14 mouse cellular contexts compared by ENCODE assay signal in genomic region chr3:96571336-96571735, GRCm38 (mm10). TPM values are rescaled to one million over a fixed set of nuclear protein-coding genes. Genes with fewer than 3 reads are reported as not detected.
DNase-seq lines count a peak whose midpoint lies in the region; ATAC-seq and TF ChIP-seq lines count a peak whose summit lies in the region.
"Had no signal": no experiment of that assay in that cellular context is flagged by ENCODE, and none has a peak within 500 bp of the region (broad histone marks: within the 10 kb centered on the region; RNA-seq: fewer than 3 reads in every experiment).

No protein-coding gene starts in this region.

- 75% methylated on average over 2 of the region's 2 CpGs for WGBS in heart, embryonic 13.5 days
- WGBS in liver, adult 2 months = 35% methylated on average over 2 of the region's 2 CpGs
- 62% methylated on average over 2 of the region's 2 CpGs for WGBS in liver, embryonic 11.5 days
- WGBS in small intestine, adult 2 months = 38% methylated on average over 2 of the region's 2 CpGs

- peaks cover 72% of the 10 kb centered on the region for H3K4me1 ChIP-seq in heart, embryonic 13.5 days
- peaks cover 40% of the 10 kb centered on the region for H3K4me1 ChIP-seq in liver, adult 2 months (ENCODE audit: control insufficient read depth, insufficient read depth, low read length)
- peaks cover 25% of the 10 kb centered on the region for H3K4me1 ChIP-seq in liver, embryonic 11.5 days (replicated peaks; ENCODE audit: control insufficient read depth, insufficient read depth, low read length)
- H3K4me1 ChIP-seq in small intestine, adult 2 months (ENCODE audit: control insufficient read depth, insufficient read depth, insufficient read length, low read length) = peaks cover 35% of the 10 kb centered on the region

- no peak for TF ChIP-seq CTCF in liver, adult 2 months (IDR thresholded peaks at IDR 0.05; ENCODE audit: low read depth, low read length)
- TF ChIP-seq CTCF in small intestine, adult 2 months (IDR thresholded peaks at IDR 0.05; ENCODE audit: extremely low read depth, insufficient read length, insufficient replicate concordance, low read depth, low read length) = no peak

- no peak overlapping the region for H3K4me3 ChIP-seq in heart, embryonic 13.5 days
- no peak overlapping the region for H3K4me3 ChIP-seq in liver, adult 2 months (ENCODE audit: insufficient read depth, low read depth, low read length)
- no peak overlapping the region for H3K4me3 ChIP-seq in liver, embryonic 11.5 days (ENCODE audit: low read depth, low read length)
- H3K4me3 ChIP-seq in small intestine, adult 2 months (ENCODE audit: low read depth, low read length) = no peak overlapping the region

- no peaks in the 10 kb centered on the region for H3K9me3 ChIP-seq in heart, embryonic 13.5 days
- H3K9me3 ChIP-seq in liver, embryonic 11.5 days (ENCODE audit: control insufficient read depth, low read length) = no peaks in the 10 kb centered on the region

- no peaks in the 10 kb centered on the region for H3K36me3 ChIP-seq in heart, embryonic 13.5 days
- no peaks in the 10 kb centered on the region for H3K36me3 ChIP-seq in liver, adult 2 months (ENCODE audit: control insufficient read depth, insufficient read depth, low read length)
- H3K36me3 ChIP-seq in liver, embryonic 11.5 days (ENCODE audit: control insufficient read depth, insufficient read depth, low read length) = no peaks in the 10 kb centered on the region
- H3K36me3 ChIP-seq in small intestine, adult 2 months (ENCODE audit: control insufficient read depth, insufficient read depth, low read length) = no peaks in the 10 kb centered on the region

- no peak for TF ChIP-seq POLR2A in liver, adult 2 months (IDR thresholded peaks at IDR 0.05; ENCODE audit: extremely low read depth, insufficient read depth, low read length)
- no peak for TF ChIP-seq POLR2A in small intestine, adult 2 months (IDR thresholded peaks at IDR 0.05; ENCODE audit: low read depth, low read length)

- no peaks in the 10 kb centered on the region for H3K79me2 ChIP-seq in liver, adult 2 months (ENCODE audit: control insufficient read depth, insufficient read depth, low read length)

- DNase-seq in heart, postnatal 4 days = no peak
- DNase-seq in liver, adult 2 months (ENCODE audit: extremely low read depth, low read depth, low spot score) = peak; percentile 60
- DNase-seq in liver, embryonic 11.5 days (ENCODE audit: low spot score) = no peak
- DNase-seq in R1 (ENCODE audit: low read depth, low spot score) = peak; percentile 98
- DNase-seq in cerebellum, postnatal 4 days (ENCODE audit: low spot score in 2 of 2) = no peak
- DNase-seq: cerebellum, postnatal 14 days; thymus, postnatal 25 days had no signal

- no peak overlapping the region for H3K4me2 ChIP-seq in heart, embryonic 13.5 days
- no peak overlapping the region for H3K4me2 ChIP-seq in liver, embryonic 11.5 days
- H3K4me2 ChIP-seq: midbrain, embryonic 11.5 days had no signal

- no peak for ATAC-seq in heart, embryonic 13.5 days (ENCODE audit: extremely low read depth, insufficient number of reproducible peaks, low FRiP score, low TSS enrichment)
- ATAC-seq in liver, embryonic 11.5 days (replicated peaks; ENCODE audit: low FRiP score) = no peak
- ATAC-seq: forebrain, embryonic 16.5 days; hindbrain, embryonic 16.5 days had no signal

- H3K27ac ChIP-seq in heart, embryonic 13.5 days (replicated peaks) = peak overlapping the region; percentile 55
- H3K27ac ChIP-seq in liver, adult 2 months (replicated peaks; ENCODE audit: insufficient read depth, low read depth, low read length) = peak overlapping the region; percentile 53
- H3K27ac ChIP-seq in liver, embryonic 11.5 days (ENCODE audit: low read depth, low read length) = no peak overlapping the region
- H3K27ac ChIP-seq in small intestine, adult 2 months (ENCODE audit: insufficient read depth, low read depth, low read length) = peak overlapping the region; percentile 48; the same call in 1 of the 2 replicates

- H3K9ac ChIP-seq in heart, embryonic 13.5 days = no peak overlapping the region; the same call in 1 of the 2 replicates
- no peak overlapping the region for H3K9ac ChIP-seq in liver, adult 2 months (ENCODE audit: low read depth, low read length)
- no peak overlapping the region for H3K9ac ChIP-seq in liver, embryonic 11.5 days (ENCODE audit: low read depth, low read length)

- H3K27me3 ChIP-seq in heart, embryonic 13.5 days (replicated peaks) = no peaks in the 10 kb centered on the region
- H3K27me3 ChIP-seq in liver, adult 2 months (ENCODE audit: control insufficient read depth, insufficient read depth, low read length) = no peaks in the 10 kb centered on the region
- no peaks in the 10 kb centered on the region for H3K27me3 ChIP-seq in liver, embryonic 11.5 days (replicated peaks; ENCODE audit: control insufficient read depth, insufficient read depth, low read length)
- no peaks in the 10 kb centered on the region for H3K27me3 ChIP-seq in small intestine, adult 2 months (ENCODE audit: control insufficient read depth, insufficient read depth, low read length)

RNA-seq across cellular contexts. Expression of gene Gm16253, which starts 5.4 kb away (rescaled TPM):
- 1.6 and 1.7 TPM in 2 replicates for polyA plus RNA-seq in heart, embryonic 13.5 days (2015; fragmentation: Nextera tagmentation; extraction: Ambion mirVana)
- total RNA-seq in heart, postnatal 4 days (2021) = 1 to 10 TPM; 2.5 to 2.9 TPM
- total RNA-seq in liver, adult 2 months (2014; rRNA removed) = not detected in 2 replicates
- polyA plus RNA-seq in liver, adult 2 months (2012; rRNA removed) = not detected in 2 replicates
- 0.49 and 1.0 TPM in 2 replicates for polyA plus RNA-seq in liver, embryonic 11.5 days (2014; fragmentation: Nextera tagmentation; extraction: Ambion mirVana)
- not detected in 2 replicates for polyA plus RNA-seq in small intestine, adult 2 months (2012; rRNA removed)
- total RNA-seq: adrenal gland, postnatal 36 days; left cerebral cortex, postnatal 10 days had no signal

RNA-seq across cellular contexts. Expression of gene Txnip, which starts 13.6 kb away (rescaled TPM):
- 156 and 165 TPM in 2 replicates for polyA plus RNA-seq in heart, embryonic 13.5 days (2015; fragmentation: Nextera tagmentation; extraction: Ambion mirVana)
- 100 to 1,000 TPM; 286 to 331 TPM for total RNA-seq in heart, postnatal 4 days (2021)
- total RNA-seq in liver, adult 2 months (2014; rRNA removed) = 153 and 159 TPM in 2 replicates
- 51.0 and 74.3 TPM in 2 replicates for polyA plus RNA-seq in liver, adult 2 months (2012; rRNA removed)
- 41.1 and 44.0 TPM in 2 replicates for polyA plus RNA-seq in liver, embryonic 11.5 days (2014; fragmentation: Nextera tagmentation; extraction: Ambion mirVana)
- polyA plus RNA-seq in small intestine, adult 2 months (2012; rRNA removed) = 167 and 384 TPM in 2 replicates

RNA-seq across cellular contexts. Expression of gene Polr3gl, which starts 22.6 kb away (rescaled TPM):
- polyA plus RNA-seq in heart, embryonic 13.5 days (2015; fragmentation: Nextera tagmentation; extraction: Ambion mirVana) = 33.5 and 36.1 TPM in 2 replicates
- total RNA-seq in heart, postnatal 4 days (2021) = 10 to 100 TPM; 20.4 to 24.0 TPM
- 5.7 and 8.2 TPM in 2 replicates for total RNA-seq in liver, adult 2 months (2014; rRNA removed)
- polyA plus RNA-seq in liver, adult 2 months (2012; rRNA removed) = 7.0 and 7.7 TPM in 2 replicates
- 18.6 and 21.5 TPM in 2 replicates for polyA plus RNA-seq in liver, embryonic 11.5 days (2014; fragmentation: Nextera tagmentation; extraction: Ambion mirVana)
- 3.4 and 7.9 TPM in 2 replicates for polyA plus RNA-seq in small intestine, adult 2 months (2012; rRNA removed)

RNA-seq across cellular contexts. Expression of gene Ankrd34a, which starts 25.1 kb away (rescaled TPM):
- polyA plus RNA-seq in heart, embryonic 13.5 days (2015; fragmentation: Nextera tagmentation; extraction: Ambion mirVana) = 6.5 and 8.1 TPM in 2 replicates
- 1 to 10 TPM; 1.8 to 3.1 TPM for total RNA-seq in heart, postnatal 4 days (2021)
- 0.07 TPM in 1 of 2 replicates, not detected in the other for total RNA-seq in liver, adult 2 months (2014; rRNA removed)
- polyA plus RNA-seq in liver, adult 2 months (2012; rRNA removed) = 0.05 and 0.07 TPM in 2 replicates
- 0.71 and 1.1 TPM in 2 replicates for polyA plus RNA-seq in liver, embryonic 11.5 days (2014; fragmentation: Nextera tagmentation; extraction: Ambion mirVana)
- 0.44 and 0.63 TPM in 2 replicates for polyA plus RNA-seq in small intestine, adult 2 months (2012; rRNA removed)

RNA-seq across cellular contexts. Expression of gene Lix1l, which starts 29.6 kb away (rescaled TPM):
- polyA plus RNA-seq in heart, embryonic 13.5 days (2015; fragmentation: Nextera tagmentation; extraction: Ambion mirVana) = 4.6 and 5.2 TPM in 2 replicates
- total RNA-seq in heart, postnatal 4 days (2021) = 10 to 100 TPM; 53.1 to 56.6 TPM
- 3.0 and 3.1 TPM in 2 replicates for total RNA-seq in liver, adult 2 months (2014; rRNA removed)
- 2.5 and 3.3 TPM in 2 replicates for polyA plus RNA-seq in liver, adult 2 months (2012; rRNA removed)
- polyA plus RNA-seq in liver, embryonic 11.5 days (2014; fragmentation: Nextera tagmentation; extraction: Ambion mirVana) = 2.6 and 3.1 TPM in 2 replicates
- polyA plus RNA-seq in small intestine, adult 2 months (2012; rRNA removed) = 2.9 and 7.6 TPM in 2 replicates

Comparison
In these comparisons a context has a peak if more than half of its experiments do, and no peak if none do; other contexts are left out.
1. DNase-seq: peak in liver, adult 2 months (single experiment) and R1 (single experiment); none in heart, postnatal 4 days (single experiment), liver, embryonic 11.5 days (single experiment) and cerebellum, postnatal 4 days (0 of 2).